Mouse (Mus musculus) gastrocnemius, adult 2 months (tissue): Measurements from ENCODE around the gene Nrcam. TPM values are rescaled to one million over a fixed set of nuclear protein-coding genes. Genes with fewer than 3 reads are reported as not detected.

Source experiments
- DNase-seq: peaks from one replicate; pipeline ENCODE4 v3.0.0; 2022
- H3K27ac ChIP-seq: fragments of 200-600 bp; 2 replicates; pipeline ENCODE4 v1.8.1; 2022; ENCODE audit warnings: mild to moderate bottlenecking
- H3K4me3 ChIP-seq: fragments of 200-600 bp; 2 replicates; pipeline ENCODE4 v1.8.1; 2022; ENCODE audit warnings: mild to moderate bottlenecking, moderate library complexity
- CTCF ChIP-seq: fragments of 200-600 bp; IDR thresholded peaks from 2 replicates; pipeline ENCODE4 v1.8.1; 2022; ENCODE audit warnings: antibody characterized with exemption, mild to moderate bottlenecking, moderate library complexity
- intact Hi-C: fragments of 180-260 bp; cut with DNase I; formaldehyde crosslinking; loops from one replicate; pipeline ENCODE4 v1.15.1; 2025
- total RNA-seq, 2 experiments: library from RNA; stranded (reverse); gene quantifications; 2 replicates each; pipeline ENCODE4 v1.2.3; 2021

The Nrcam gene
- total RNA-seq, 2 experiments from 2014 or later = 0.11 to 0.41 TPM

DNA sequence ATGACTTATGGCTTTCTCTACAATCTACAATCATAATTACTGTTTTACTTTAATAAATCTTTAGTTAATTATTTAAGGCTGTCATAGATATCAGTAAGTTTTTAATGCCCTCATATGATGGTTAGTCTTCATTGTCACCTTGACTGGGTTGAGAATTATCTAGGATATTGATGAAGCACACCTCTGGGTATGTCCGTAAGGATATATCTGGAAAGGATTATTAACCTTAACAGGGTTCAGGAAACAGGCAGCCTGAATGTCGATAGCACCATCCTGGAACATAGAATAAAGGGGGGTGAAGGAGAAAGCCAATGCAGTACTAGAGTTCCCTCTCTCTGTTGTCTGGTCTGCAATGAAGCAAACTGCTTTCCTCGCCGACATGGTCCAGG is 94.2 kb downstream of the Nrcam start:
- no peak for TF ChIP-seq CTCF
- intact Hi-C loops = no loop called here
- DNase-seq = no peak

DNA sequence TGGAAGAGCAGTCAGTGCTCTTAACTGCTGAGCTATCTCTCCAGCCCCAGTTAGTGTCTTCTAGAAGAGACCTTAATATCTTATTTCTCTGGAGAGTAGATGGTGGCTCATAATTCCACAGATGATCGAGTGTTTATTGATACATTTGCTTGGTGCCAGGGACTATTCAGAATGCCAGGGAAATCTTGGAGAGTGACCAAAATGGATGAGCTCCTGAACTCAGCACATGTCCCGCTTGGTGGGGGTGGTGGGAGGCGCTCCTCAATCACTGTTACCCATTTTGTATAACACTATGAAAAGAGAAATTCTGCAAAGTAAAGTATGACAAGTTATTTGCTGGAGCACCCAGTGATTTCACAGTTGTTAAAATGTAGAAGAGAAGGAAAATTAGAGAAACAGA is 95.3 kb downstream of the Nrcam start:
- no peak for DNase-seq
- intact Hi-C loops = no loop called here
- Histone ChIP-seq H3K4me3 (no peak overlapping the region), H3K27ac (no peak overlapping the region)
- no peak for TF ChIP-seq CTCF

More for the DNA sequence above, 94.2 kb downstream of the Nrcam start:
- no peak overlapping the region for H3K27ac ChIP-seq
- H3K4me3 ChIP-seq = no peak overlapping the region

DNA sequence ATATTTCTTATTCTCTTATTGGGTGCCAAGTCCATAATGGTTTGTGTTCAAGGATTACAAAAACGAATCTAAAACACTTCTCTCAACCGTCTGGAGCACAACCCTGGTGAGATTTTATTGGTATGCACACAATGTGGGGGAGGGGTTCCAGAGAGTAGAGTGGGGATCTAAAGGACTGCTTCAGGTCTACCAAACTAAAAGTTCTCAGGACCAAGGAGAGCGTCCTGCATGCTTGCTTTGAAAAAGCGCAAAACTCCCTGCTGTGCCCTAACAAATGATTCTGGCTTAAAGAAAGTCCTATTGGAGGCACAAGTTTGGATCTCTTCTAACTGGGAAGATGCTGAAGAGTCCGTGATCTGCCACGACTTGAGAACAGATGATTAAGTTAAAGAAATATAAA is 96.4 kb downstream of the Nrcam start:
- Histone ChIP-seq H3K4me3 (no peak overlapping the region), H3K27ac (no peak overlapping the region)
- no peak for TF ChIP-seq CTCF
- no peak for DNase-seq
- intact Hi-C loops = no loop called here

DNA sequence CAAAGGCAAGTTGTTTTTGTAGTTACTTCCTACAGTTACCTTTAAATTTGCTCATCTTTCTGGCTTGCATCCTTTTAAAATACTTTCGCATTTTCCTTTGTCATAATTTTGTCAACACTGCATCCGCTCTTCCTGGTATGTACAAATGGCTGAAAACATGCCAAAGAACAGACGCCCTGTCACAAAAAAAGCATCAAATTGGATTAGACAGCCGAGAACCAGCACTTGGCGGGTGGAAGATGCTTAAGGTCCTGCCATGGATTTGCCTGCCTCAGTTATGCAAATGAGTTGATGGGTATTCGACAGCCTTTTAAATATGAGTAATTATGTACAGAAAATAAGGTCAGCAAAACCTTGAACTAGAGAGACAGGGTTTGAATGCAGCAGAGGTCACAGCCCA is 101.7 kb downstream of the Nrcam start:
- intact Hi-C loops = no loop called here
- TF ChIP-seq CTCF = no peak

GRCm38 (mm10) chr12:44430996-44431395 is 102.3 kb downstream of the Nrcam start:
- TF ChIP-seq CTCF = no peak
- no peak for DNase-seq
- H3K27ac ChIP-seq = no peak overlapping the region
- H3K4me3 ChIP-seq = no peak overlapping the region
- intact Hi-C loops = no loop called here

More for the DNA sequence above, 101.7 kb downstream of the Nrcam start:
- no peak for DNase-seq
- Histone ChIP-seq H3K4me3 (no peak overlapping the region), H3K27ac (no peak overlapping the region)

GRCm38 (mm10) chr12:44432727-44433126 is 104.0 kb downstream of the Nrcam start:
- no peak for DNase-seq
- no peak overlapping the region for H3K27ac ChIP-seq
- no peak for TF ChIP-seq CTCF
- intact Hi-C loops = no loop called here
- H3K4me3 ChIP-seq = no peak overlapping the region

GRCm38 (mm10) chr12:44437046-44437827 is 108.6 kb downstream of the Nrcam start:
- TF ChIP-seq CTCF = no peak
- Histone ChIP-seq H3K27ac (no peak overlapping the region), H3K4me3 (no peak overlapping the region)
- intact Hi-C loops = no loop called here
- DNase-seq = no peak

DNA sequence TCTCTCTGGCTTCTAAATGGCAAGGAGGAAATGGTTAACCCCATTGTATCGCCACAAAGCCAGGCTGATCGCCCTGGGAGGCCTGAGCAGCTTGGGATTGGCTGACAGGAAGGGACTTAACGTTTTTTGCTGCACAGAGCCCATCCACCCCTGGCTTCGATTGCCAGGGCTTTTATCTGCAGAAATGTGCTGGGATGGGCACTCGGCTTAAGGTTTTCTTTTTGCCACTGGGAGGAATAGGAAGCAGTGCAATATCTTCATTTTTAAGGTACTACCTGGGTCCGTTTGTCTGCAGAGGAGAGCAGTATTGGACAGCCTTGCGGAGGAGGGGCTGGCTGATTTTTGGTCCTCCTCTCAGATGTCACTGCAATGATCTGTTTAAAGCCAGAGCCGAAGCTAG is 110.2 kb downstream of the Nrcam start:
- Histone ChIP-seq H3K4me3 (peak overlapping the region; percentile 44), H3K27ac (no peak overlapping the region)
- DNase-seq = no peak
- intact Hi-C loops = no loop called here
- no peak for TF ChIP-seq CTCF

- Histone ChIP-seq H3K27ac (no peak overlapping the region), H3K4me3 (no peak overlapping the region)
- intact Hi-C loops = no loop called here
- no peak for TF ChIP-seq CTCF
- DNase-seq = no peak
Measured at GRCm38 (mm10) chr12:44440230-44440629, 111.5 kb downstream of the Nrcam start.

DNA sequence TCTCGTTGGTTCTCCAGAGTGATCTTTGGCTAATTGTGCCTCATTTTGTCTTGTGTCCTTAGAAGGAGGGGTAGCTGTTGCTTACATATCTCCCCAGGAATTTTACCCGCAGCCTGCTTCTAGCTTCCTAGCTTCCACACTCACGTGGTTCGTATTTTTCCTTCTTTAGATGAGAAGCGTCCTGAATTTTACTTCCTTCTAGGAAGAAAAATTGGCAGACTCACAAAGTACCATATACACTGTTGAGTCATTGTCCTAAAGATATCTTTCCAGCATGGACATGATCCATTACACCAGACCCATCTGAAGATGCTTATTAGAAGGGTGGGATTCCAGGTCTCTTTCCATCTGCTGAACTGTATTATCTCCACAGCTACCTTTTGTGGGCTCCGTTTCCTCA is 122.2 kb downstream of the Nrcam start:
- Histone ChIP-seq H3K4me3 (no peak overlapping the region), H3K27ac (no peak overlapping the region)
- intact Hi-C loops = loop anchor here (10.0 kb wide), 1 partner anchor 126 kb away; the partner anchor contains the start of gene Nrcam
- no peak for TF ChIP-seq CTCF
- DNase-seq = no peak

GRCm38 (mm10) chr12:44451742-44452141 is 123.1 kb downstream of the Nrcam start:
- intact Hi-C loops = loop anchor here (10.0 kb wide), 1 partner anchor 127 kb away; the partner anchor contains the start of gene Nrcam
- Histone ChIP-seq H3K27ac (no peak overlapping the region), H3K4me3 (no peak overlapping the region)
- DNase-seq = no peak
- peak; percentile 49 for TF ChIP-seq CTCF

- no peak for DNase-seq
- intact Hi-C loops = loop anchor here (10.0 kb wide), 1 partner anchor 129 kb away; the partner anchor contains the start of gene Nrcam
- TF ChIP-seq CTCF = no peak
- H3K4me3 ChIP-seq = no peak overlapping the region
- no peak overlapping the region for H3K27ac ChIP-seq
Measured at GRCm38 (mm10) chr12:44453791-44454190, 125.1 kb downstream of the Nrcam start.

- intact Hi-C loops = loop anchor here (10.0 kb wide), 1 partner anchor 133 kb away; the partner anchor contains the start of gene Nrcam
Measured at GRCm38 (mm10) chr12:44457961-44458360, 129.3 kb downstream of the Nrcam start.

DNA sequence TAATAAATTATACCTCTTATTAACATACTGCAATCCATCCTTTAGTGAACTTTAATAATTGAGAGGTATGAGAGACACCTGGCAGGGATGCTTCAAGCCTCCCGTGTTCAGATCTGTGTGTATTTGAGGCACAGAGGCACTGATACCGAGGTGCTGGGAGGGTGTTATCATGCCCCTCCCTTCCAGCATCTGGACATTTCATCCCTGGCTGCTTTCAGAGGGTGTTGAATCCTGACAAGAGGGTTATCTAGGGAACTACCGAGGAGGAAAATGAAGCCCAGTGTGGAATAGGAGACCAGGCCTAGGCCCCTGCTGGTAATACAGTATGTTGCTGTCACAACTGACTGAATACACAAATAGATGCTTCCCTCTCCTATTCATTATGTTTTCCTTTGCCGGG is 133.8 kb downstream of the Nrcam start:
- DNase-seq = no peak
- TF ChIP-seq CTCF = no peak

More at GRCm38 (mm10) chr12:44457961-44458360, 129.3 kb downstream of the Nrcam start:
- TF ChIP-seq CTCF = no peak
- peak overlapping the region; percentile 24; the same call in 1 of the 2 replicates for H3K27ac ChIP-seq
- DNase-seq = no peak
- no peak overlapping the region for H3K4me3 ChIP-seq

More for the DNA sequence above, 133.8 kb downstream of the Nrcam start:
- H3K4me3 ChIP-seq = no peak overlapping the region
- H3K27ac ChIP-seq = no peak overlapping the region
- intact Hi-C loops = no loop called here
